Comparison of ENCODE assay signal across 8 mouse cellular contexts in genomic region chr7:30322285-30322667, GRCm38 (mm10). TPM values are rescaled to one million over a fixed set of nuclear protein-coding genes. Genes with fewer than 3 reads are reported as not detected.
DNase-seq lines count a peak whose midpoint lies in the region; ATAC-seq and TF ChIP-seq lines count a peak whose summit lies in the region.

No protein-coding gene starts in this region.

- peak overlapping the region; percentile 94 for H3K4me3 ChIP-seq in E14TG2a.4 (replicated peaks; ENCODE audit: low read length)
- peak overlapping the region; percentile 78 for H3K4me3 ChIP-seq in forebrain, embryonic 12.5 days (replicated peaks)
- H3K4me3 ChIP-seq in liver, postnatal 0 days (ENCODE audit: low read depth, low read length), result peak overlapping the region; percentile 68
- peak overlapping the region; percentile 85 for H3K4me3 ChIP-seq in neural tube, embryonic 14.5 days (ENCODE audit: low read depth, low read length)

- WGBS in forebrain, embryonic 12.5 days, result under 1% methylated on average over 20 of the region's 20 CpGs
- WGBS in large intestine, adult 2 months, result under 1% methylated on average over 20 of the region's 20 CpGs
- WGBS in liver, postnatal 0 days (ENCODE audit: insufficient replicate concordance), result under 1% methylated on average over 18 of the region's 20 CpGs
- under 1% methylated on average over 20 of the region's 20 CpGs for WGBS in neural tube, embryonic 14.5 days

- no peak for TF ChIP-seq CTCF in E14TG2a.4 (conservative IDR thresholded peaks at IDR 0.05; ENCODE audit: low read length)
- TF ChIP-seq CTCF in liver, postnatal 0 days (IDR thresholded peaks at IDR 0.05; ENCODE audit: low read depth), result no peak

- H3K4me1 ChIP-seq in E14TG2a.4 (replicated peaks; ENCODE audit: low read depth, low read length), result peaks cover 47% of the 10 kb centered on the region
- peaks cover 17% of the 10 kb centered on the region for H3K4me1 ChIP-seq in forebrain, embryonic 12.5 days
- peaks cover 21% of the 10 kb centered on the region for H3K4me1 ChIP-seq in liver, postnatal 0 days (ENCODE audit: insufficient read depth)
- H3K4me1 ChIP-seq in neural tube, embryonic 14.5 days (ENCODE audit: control insufficient read depth, insufficient read depth, low read length), result peaks cover 9% of the 10 kb centered on the region

- peak; percentile 95 for DNase-seq in c-Kit-positive CD71-positive TER-119-positive erythroid progenitor cells, embryonic 14.5 days (ENCODE audit: low spot score)
- peak; percentile 98 to 99 for DNase-seq in heart, postnatal 10 days
- peak; percentile 89 for DNase-seq in large intestine, adult 2 months (ENCODE audit: low read depth, low spot score)
- peak; percentile 96 for DNase-seq in liver, postnatal 0 days
- DNase-seq in testis, postnatal 10 days (ENCODE audit: low spot score), result peak; percentile 98

- H3K9me3 ChIP-seq in E14TG2a.4 (ENCODE audit: low read length), result no peaks in the 10 kb centered on the region
- peaks cover 4% of the 10 kb centered on the region; the same call in 1 of the 2 replicates for H3K9me3 ChIP-seq in forebrain, embryonic 12.5 days
- peaks cover 2% of the 10 kb centered on the region; the same call in 1 of the 2 replicates for H3K9me3 ChIP-seq in liver, postnatal 0 days (ENCODE audit: low read length)
- H3K9me3 ChIP-seq in neural tube, embryonic 14.5 days (ENCODE audit: control insufficient read depth, low read length), result no peaks in the 10 kb centered on the region

- intact Hi-C loops in heart, postnatal 10 days (cut with DNase I), result no loop called here

- H3K27ac ChIP-seq in forebrain, embryonic 12.5 days, result peak overlapping the region; percentile 85
- peak overlapping the region; percentile 93 for H3K27ac ChIP-seq in liver, postnatal 0 days (ENCODE audit: low read depth)
- H3K27ac ChIP-seq in neural tube, embryonic 14.5 days (ENCODE audit: low read depth, low read length), result peak overlapping the region; percentile 82

- 0 out of 2 replicates have a peak, but pooled peaks cover 2% of the 10 kb centered on the region for H3K27me3 ChIP-seq in E14TG2a.4 (ENCODE audit: insufficient read depth, low read length)
- peaks cover 8% of the 10 kb centered on the region; the same call in 1 of the 2 replicates for H3K27me3 ChIP-seq in forebrain, embryonic 12.5 days
- H3K27me3 ChIP-seq in liver, postnatal 0 days (ENCODE audit: insufficient read depth, low read length), result no peaks in the 10 kb centered on the region
- H3K27me3 ChIP-seq in neural tube, embryonic 14.5 days (ENCODE audit: control insufficient read depth, insufficient read depth, low read length), result no peaks in the 10 kb centered on the region

- peak overlapping the region; percentile 83 for H3K9ac ChIP-seq in forebrain, embryonic 12.5 days
- H3K9ac ChIP-seq in liver, postnatal 0 days (replicated peaks), result peak overlapping the region; percentile 74
- peak overlapping the region; percentile 80 for H3K9ac ChIP-seq in neural tube, embryonic 14.5 days (replicated peaks; ENCODE audit: low read depth, low read length)

- H3K4me2 ChIP-seq in forebrain, embryonic 12.5 days, result peak overlapping the region; percentile 89
- peak overlapping the region; percentile 89 for H3K4me2 ChIP-seq in liver, postnatal 0 days (ENCODE audit: low read depth, low read length)
- H3K4me2 ChIP-seq in neural tube, embryonic 14.5 days (ENCODE audit: low read depth, low read length), result peak overlapping the region; percentile 85

- ATAC-seq in forebrain, embryonic 12.5 days (ENCODE audit: low FRiP score), result peak; percentile 99
- peak; percentile 97 for ATAC-seq in liver, postnatal 0 days
- ATAC-seq in neural tube, embryonic 14.5 days (ENCODE audit: low read depth), result peak; percentile 99

- no peak for TF ChIP-seq EP300 in liver, postnatal 0 days (IDR thresholded peaks at IDR 0.05; ENCODE audit: low read depth)

- peaks cover 41% of the 10 kb centered on the region for H3K36me3 ChIP-seq in E14TG2a.4 (ENCODE audit: insufficient read depth, low read length)
- no peaks in the 10 kb centered on the region for H3K36me3 ChIP-seq in forebrain, embryonic 12.5 days (replicated peaks)
- H3K36me3 ChIP-seq in liver, postnatal 0 days (replicated peaks; ENCODE audit: insufficient read depth, low read length), result no peaks in the 10 kb centered on the region
- no peaks in the 10 kb centered on the region for H3K36me3 ChIP-seq in neural tube, embryonic 14.5 days (ENCODE audit: control insufficient read depth, insufficient read depth, low read length)

RNA-seq across cellular contexts. Expression of gene E130208F15Rik, which starts 0.7 kb away (rescaled TPM):
- 2.0 TPM in 1 of 2 replicates, not detected in the other for polyA plus RNA-seq in forebrain, embryonic 12.5 days (2016; fragmentation: Nextera tagmentation; extraction: Ambion mirVana)
- total RNA-seq in heart, postnatal 10 days (2021), result 1 to 10 TPM in 1 of 2 experiments, under 1 TPM in 1; 0.87 to 1.0 TPM
- polyA plus RNA-seq in large intestine, adult 2 months (2012; rRNA removed), result 0.31 and 0.74 TPM in 2 replicates
- polyA plus RNA-seq in liver, postnatal 0 days (2015; fragmentation: Nextera tagmentation; extraction: Ambion mirVana), result not detected in 2 replicates
- polyA plus RNA-seq in neural tube, embryonic 14.5 days (2014; fragmentation: Nextera tagmentation; extraction: Ambion mirVana), result not detected in 2 replicates

RNA-seq across cellular contexts. Expression of gene Sdhaf1, which starts 1.4 kb away (rescaled TPM):
- 22.0 and 23.8 TPM in 2 replicates for polyA plus RNA-seq in forebrain, embryonic 12.5 days (2016; fragmentation: Nextera tagmentation; extraction: Ambion mirVana)
- total RNA-seq in heart, postnatal 10 days (2021), result 10 to 100 TPM; 15.1 to 15.8 TPM
- 12.1 and 13.9 TPM in 2 replicates for polyA plus RNA-seq in large intestine, adult 2 months (2012; rRNA removed)
- polyA plus RNA-seq in liver, postnatal 0 days (2015; fragmentation: Nextera tagmentation; extraction: Ambion mirVana), result 14.0 TPM in 2 replicates
- 16.3 and 20.1 TPM in 2 replicates for polyA plus RNA-seq in neural tube, embryonic 14.5 days (2014; fragmentation: Nextera tagmentation; extraction: Ambion mirVana)

RNA-seq across cellular contexts. Expression of gene Syne4, which starts 7.7 kb away (rescaled TPM):
- polyA plus RNA-seq in forebrain, embryonic 12.5 days (2016; fragmentation: Nextera tagmentation; extraction: Ambion mirVana), result 21.8 and 23.5 TPM in 2 replicates
- under 1 TPM; 0.86 to 0.87 TPM for total RNA-seq in heart, postnatal 10 days (2021)
- 18.4 and 23.2 TPM in 2 replicates for polyA plus RNA-seq in large intestine, adult 2 months (2012; rRNA removed)
- polyA plus RNA-seq in liver, postnatal 0 days (2015; fragmentation: Nextera tagmentation; extraction: Ambion mirVana), result 11.4 and 12.8 TPM in 2 replicates
- 12.7 and 16.9 TPM in 2 replicates for polyA plus RNA-seq in neural tube, embryonic 14.5 days (2014; fragmentation: Nextera tagmentation; extraction: Ambion mirVana)

RNA-seq across cellular contexts. Expression of gene Alkbh6, which starts 13.8 kb away (rescaled TPM):
- 73.2 and 79.0 TPM in 2 replicates for polyA plus RNA-seq in forebrain, embryonic 12.5 days (2016; fragmentation: Nextera tagmentation; extraction: Ambion mirVana)
- total RNA-seq in heart, postnatal 10 days (2021), result 10 to 100 TPM; 26.0 to 27.4 TPM
- 81.0 and 96.8 TPM in 2 replicates for polyA plus RNA-seq in large intestine, adult 2 months (2012; rRNA removed)
- 23.1 and 23.9 TPM in 2 replicates for polyA plus RNA-seq in liver, postnatal 0 days (2015; fragmentation: Nextera tagmentation; extraction: Ambion mirVana)
- polyA plus RNA-seq in neural tube, embryonic 14.5 days (2014; fragmentation: Nextera tagmentation; extraction: Ambion mirVana), result 134 and 137 TPM in 2 replicates

RNA-seq across cellular contexts. Expression of gene Clip3, which starts 30.7 kb away (rescaled TPM):
- 77.2 and 87.9 TPM in 2 replicates for polyA plus RNA-seq in forebrain, embryonic 12.5 days (2016; fragmentation: Nextera tagmentation; extraction: Ambion mirVana)
- total RNA-seq in heart, postnatal 10 days (2021), result 10 to 100 TPM; 14.0 TPM
- polyA plus RNA-seq in large intestine, adult 2 months (2012; rRNA removed), result 4.0 and 4.9 TPM in 2 replicates
- 0.34 and 0.59 TPM in 2 replicates for polyA plus RNA-seq in liver, postnatal 0 days (2015; fragmentation: Nextera tagmentation; extraction: Ambion mirVana)
- polyA plus RNA-seq in neural tube, embryonic 14.5 days (2014; fragmentation: Nextera tagmentation; extraction: Ambion mirVana), result 115 and 133 TPM in 2 replicates

Comparison
In these comparisons a context has a peak if more than half of its experiments do, and no peak if none do; other contexts are left out.
1. Peak in every context shown above with its lines: DNase-seq, ATAC-seq, H3K4me3 ChIP-seq and H3K27ac ChIP-seq.